ENCODE assay signal across 10 mouse cellular contexts in genomic region chr11:20304341-20304740, GRCm38 (mm10). TPM values are rescaled to one million over a fixed set of nuclear protein-coding genes. Genes with fewer than 3 reads are reported as not detected.
DNase-seq lines count a peak whose midpoint lies in the region; ATAC-seq and TF ChIP-seq lines count a peak whose summit lies in the region.
"Had no signal": no experiment of that assay in that cellular context is flagged by ENCODE, and none has a peak within 500 bp of the region (broad histone marks: within the 10 kb centered on the region; RNA-seq: fewer than 3 reads in every experiment).

No protein-coding gene starts in this region.

- no peaks in the 10 kb centered on the region for H3K27me3 ChIP-seq in heart, embryonic 11.5 days (ENCODE audit: control insufficient read depth, insufficient read depth, low read length)
- H3K27me3 ChIP-seq: hindbrain, embryonic 15.5 days; neural tube, embryonic 13.5 days had no signal

- WGBS in heart, embryonic 11.5 days (ENCODE audit: insufficient replicate concordance) = 68% methylated on average over 6 of the region's 6 CpGs

- DNase-seq in heart, adult 11 months = peak; percentile 89
- peak; percentile 13 for DNase-seq in urinary bladder, postnatal 25 days (ENCODE audit: low spot score)
- no peak for DNase-seq in urinary bladder, postnatal 36 days (ENCODE audit: low spot score in 2 of 2)
- DNase-seq in layer of hippocampus, adult 9-10 months (ENCODE audit: low spot score) = peak; percentile 39
- peak; percentile 17 to 28 for DNase-seq in natural killer cell, adult 2 months (ENCODE audit: low spot score in 2 of 2)
- no peak for DNase-seq in urinary bladder, postnatal 14 days (ENCODE audit: low spot score)

- H3K4me1 ChIP-seq in heart, embryonic 11.5 days (ENCODE audit: control insufficient read depth, insufficient read depth, low read length) = no peaks in the 10 kb centered on the region
- H3K4me1 ChIP-seq in cortical plate, adult 2 months (ENCODE audit: control insufficient read depth, insufficient read depth, low read length) = peaks cover 2% of the 10 kb centered on the region
- H3K4me1 ChIP-seq: hindbrain, embryonic 15.5 days had no signal

- no peak overlapping the region for H3K9ac ChIP-seq in heart, embryonic 11.5 days (ENCODE audit: low read depth, low read length)
- H3K9ac ChIP-seq: hindbrain, embryonic 15.5 days; neural tube, embryonic 13.5 days had no signal

- H3K4me2 ChIP-seq in heart, embryonic 11.5 days = no peak overlapping the region
- H3K4me2 ChIP-seq: hindbrain, embryonic 15.5 days; neural tube, embryonic 13.5 days had no signal

- no peak for ATAC-seq in heart, embryonic 11.5 days (replicated peaks; ENCODE audit: insufficient number of reproducible peaks, low FRiP score, low TSS enrichment)

- H3K4me3 ChIP-seq in heart, embryonic 11.5 days (ENCODE audit: low read depth, low read length) = no peak overlapping the region
- no peak overlapping the region for H3K4me3 ChIP-seq in cortical plate, adult 2 months (ENCODE audit: insufficient read depth, low read length)
- H3K4me3 ChIP-seq: hindbrain, embryonic 15.5 days; neural tube, embryonic 13.5 days had no signal

- H3K36me3 ChIP-seq in heart, embryonic 11.5 days (ENCODE audit: control insufficient read depth, insufficient read depth, low read length) = no peaks in the 10 kb centered on the region

- no peak for TF ChIP-seq POLR2A in cortical plate, adult 2 months (IDR thresholded peaks at IDR 0.05; ENCODE audit: extremely low read depth, insufficient read depth, low read length)

- H3K27ac ChIP-seq in heart, embryonic 11.5 days (ENCODE audit: low read depth, low read length) = no peak overlapping the region
- no peak overlapping the region for H3K27ac ChIP-seq in cortical plate, adult 2 months (ENCODE audit: insufficient read depth, low read length)
- H3K27ac ChIP-seq: hindbrain, embryonic 15.5 days; neural tube, embryonic 13.5 days had no signal

- peak; percentile 72 for TF ChIP-seq CTCF in cortical plate, adult 2 months (IDR thresholded peaks at IDR 0.05; ENCODE audit: extremely low read depth, insufficient read depth, low read length)

- no peaks in the 10 kb centered on the region for H3K9me3 ChIP-seq in heart, embryonic 11.5 days (replicated peaks; ENCODE audit: control insufficient read depth, low read length)
- H3K9me3 ChIP-seq: hindbrain, embryonic 15.5 days; neural tube, embryonic 13.5 days had no signal

RNA-seq across cellular contexts. Expression of gene Slc1a4, which starts 28.2 kb away (rescaled TPM):
- 7.9 and 10.6 TPM in 2 replicates for polyA plus RNA-seq in heart, embryonic 11.5 days (2014; fragmentation: Nextera tagmentation; extraction: Ambion mirVana)
- 22.3 and 22.4 TPM in 2 replicates for polyA plus RNA-seq in cortical plate, adult 2 months (2012; rRNA removed)

RNA-seq across cellular contexts. Expression of gene Cep68, which starts 55.1 kb away (rescaled TPM):
- polyA plus RNA-seq in heart, embryonic 11.5 days (2014; fragmentation: Nextera tagmentation; extraction: Ambion mirVana) = 32.0 and 32.8 TPM in 2 replicates
- polyA plus RNA-seq in cortical plate, adult 2 months (2012; rRNA removed) = 17.3 and 17.8 TPM in 2 replicates

Comparison
In these comparisons a context has a peak if more than half of its experiments do, and no peak if none do; other contexts are left out.
1. DNase-seq: peak in heart, adult 11 months (single experiment), urinary bladder, postnatal 25 days (single experiment), layer of hippocampus, adult 9-10 months (single experiment) and natural killer cell, adult 2 months (2 of 2); none in urinary bladder, postnatal 36 days (0 of 2) and urinary bladder, postnatal 14 days (single experiment).